7 mouse cellular contexts compared by ENCODE assay signal in the genomic region with DNA sequence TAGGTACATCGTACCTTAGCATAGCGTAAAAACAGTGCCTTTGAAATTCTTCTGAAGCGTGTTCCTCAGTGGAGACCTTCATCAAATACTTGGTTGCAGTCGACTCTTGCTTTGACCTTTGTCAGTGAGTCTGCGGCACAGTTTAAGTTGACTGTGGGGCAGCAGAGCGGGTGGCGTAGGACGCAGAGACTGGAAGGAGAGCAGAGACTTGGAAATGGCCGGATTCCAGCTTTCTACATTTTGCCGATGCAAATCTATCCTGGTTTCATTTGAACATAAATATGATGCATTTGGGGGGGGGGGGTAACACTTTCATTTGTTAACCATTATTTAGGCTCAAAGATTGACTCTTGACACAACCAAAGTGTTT. TPM values are rescaled to one million over a fixed set of nuclear protein-coding genes. Genes with fewer than 3 reads are reported as not detected.
DNase-seq lines count a peak whose midpoint lies in the region; ATAC-seq lines count a peak whose summit lies in the region.

No protein-coding gene starts in this region.

- no peaks in the 10 kb centered on the region for H3K9me3 ChIP-seq in embryonic facial prominence, embryonic 15.5 days (replicated peaks)
- no peaks in the 10 kb centered on the region for H3K9me3 ChIP-seq in hindbrain, embryonic 11.5 days (ENCODE audit: control insufficient read depth, low read length)
- H3K9me3 ChIP-seq in midbrain, embryonic 16.5 days (replicated peaks; ENCODE audit: control insufficient read depth, low read length, poor library complexity, severe bottlenecking) = peaks cover 5% of the 10 kb centered on the region; the same call in 1 of the 2 replicates

- H3K4me2 ChIP-seq in embryonic facial prominence, embryonic 15.5 days (replicated peaks) = peak overlapping the region; percentile 87
- peak overlapping the region; percentile 86 for H3K4me2 ChIP-seq in hindbrain, embryonic 11.5 days (replicated peaks; ENCODE audit: low read depth, low read length)
- peak overlapping the region; percentile 90 for H3K4me2 ChIP-seq in midbrain, embryonic 16.5 days (ENCODE audit: low read length)

- peaks cover 6% of the 10 kb centered on the region for H3K27me3 ChIP-seq in embryonic facial prominence, embryonic 15.5 days
- H3K27me3 ChIP-seq in hindbrain, embryonic 11.5 days (ENCODE audit: control insufficient read depth, insufficient read depth, low read length) = no peaks in the 10 kb centered on the region
- H3K27me3 ChIP-seq in midbrain, embryonic 16.5 days (ENCODE audit: control insufficient read depth, insufficient read depth, low read depth, low read length) = no peaks in the 10 kb centered on the region

- peaks cover 18% of the 10 kb centered on the region for H3K4me1 ChIP-seq in embryonic facial prominence, embryonic 15.5 days
- H3K4me1 ChIP-seq in hindbrain, embryonic 11.5 days (replicated peaks; ENCODE audit: control insufficient read depth, insufficient read depth, low read length) = no peaks in the 10 kb centered on the region; the same call in 1 of the 2 replicates
- peaks cover 20% of the 10 kb centered on the region for H3K4me1 ChIP-seq in midbrain, embryonic 16.5 days (ENCODE audit: control insufficient read depth, insufficient read depth, low read length)

- no peaks in the 10 kb centered on the region for H3K36me3 ChIP-seq in embryonic facial prominence, embryonic 15.5 days
- H3K36me3 ChIP-seq in hindbrain, embryonic 11.5 days (ENCODE audit: control insufficient read depth, insufficient read depth, low read length) = no peaks in the 10 kb centered on the region
- H3K36me3 ChIP-seq in midbrain, embryonic 16.5 days (ENCODE audit: control insufficient read depth, insufficient read depth, low read length) = no peaks in the 10 kb centered on the region

- no peak for ATAC-seq in embryonic facial prominence, embryonic 15.5 days (ENCODE audit: insufficient number of reproducible peaks, low FRiP score, low TSS enrichment, low read depth)
- no peak for ATAC-seq in hindbrain, embryonic 11.5 days (ENCODE audit: low FRiP score)
- peak; percentile 19 for ATAC-seq in midbrain, embryonic 16.5 days
- no peak for ATAC-seq in CD4-positive, CD25-positive, alpha-beta regulatory T cell, adult 4 months
- ATAC-seq in monocyte, adult 5-6 weeks (replicated peaks; ENCODE audit: insufficient number of reproducible peaks, low FRiP score, low TSS enrichment, poor library complexity, severe bottlenecking) = no peak

- intact Hi-C loops in left cerebral cortex, postnatal 25 days (cut with DNase I) = loop anchor here (2.0 to 5.0 kb wide), 4 partner anchors 41 to 259 kb away; partner anchors contain the start of gene Togaram2

- DNase-seq in left cerebral cortex, adult 18-20 months (ENCODE audit: low spot score in 2 of 2) = peak; percentile 23
- no peak for DNase-seq in left cerebral cortex, postnatal 25 days (ENCODE audit: low spot score in 2 of 2)
- DNase-seq in hindbrain, embryonic 11.5 days (ENCODE audit: low spot score) = no peak

- 10% methylated on average over 10 of the region's 10 CpGs for WGBS in embryonic facial prominence, embryonic 15.5 days
- 9% methylated on average over 10 of the region's 10 CpGs for WGBS in hindbrain, embryonic 11.5 days
- 3% methylated on average over 10 of the region's 10 CpGs for WGBS in midbrain, embryonic 16.5 days

- H3K27ac ChIP-seq in embryonic facial prominence, embryonic 15.5 days (replicated peaks) = no peak overlapping the region; the same call in 1 of the 2 replicates
- H3K27ac ChIP-seq in hindbrain, embryonic 11.5 days (ENCODE audit: low read depth, low read length) = no peak overlapping the region
- H3K27ac ChIP-seq in midbrain, embryonic 16.5 days (ENCODE audit: low read length) = peak overlapping the region; percentile 82

- H3K9ac ChIP-seq in embryonic facial prominence, embryonic 15.5 days = 0 out of 2 replicates have a peak overlapping the region, but pooled peaks have one; percentile 72
- peak overlapping the region; percentile 81 for H3K9ac ChIP-seq in hindbrain, embryonic 11.5 days (ENCODE audit: low read depth, low read length)
- peak overlapping the region; percentile 93 for H3K9ac ChIP-seq in midbrain, embryonic 16.5 days (ENCODE audit: low read depth, low read length)

- peak overlapping the region; percentile 76 for H3K4me3 ChIP-seq in embryonic facial prominence, embryonic 15.5 days (replicated peaks)
- H3K4me3 ChIP-seq in hindbrain, embryonic 11.5 days (ENCODE audit: low read depth, low read length) = peak overlapping the region; percentile 74
- peak overlapping the region; percentile 88 for H3K4me3 ChIP-seq in midbrain, embryonic 16.5 days (ENCODE audit: low read depth, low read length)

RNA-seq across cellular contexts. Expression of gene Clip4, which starts 15.1 kb away (rescaled TPM):
- 10 to 100 TPM; 72.8 to 82.4 TPM for total RNA-seq in left cerebral cortex, adult 18-20 months (2021)
- total RNA-seq in left cerebral cortex, postnatal 25 days (2021) = 10 to 100 TPM; 62.8 to 76.7 TPM
- 17.6 and 19.0 TPM in 2 replicates for polyA plus RNA-seq in embryonic facial prominence, embryonic 15.5 days (2015; fragmentation: Nextera tagmentation; extraction: Ambion mirVana)
- 5.6 and 6.3 TPM in 2 replicates for polyA plus RNA-seq in hindbrain, embryonic 11.5 days (2014; fragmentation: Nextera tagmentation; extraction: Ambion mirVana)
- polyA plus RNA-seq in midbrain, embryonic 16.5 days (2015; fragmentation: Nextera tagmentation; extraction: Ambion mirVana) = 13.1 and 14.7 TPM in 2 replicates
- not detected for polyA plus RNA-seq in CD4-positive, CD25-positive, alpha-beta regulatory T cell, adult 4 months (2017; shearing (Covaris generic))
- 3.0 to 6.8 TPM (median 5.3 TPM) in 3 replicates for total RNA-seq in monocyte, adult 5-6 weeks (2017)

RNA-seq across cellular contexts. Expression of gene Pcare, which starts 30.7 kb away (rescaled TPM):
- total RNA-seq in left cerebral cortex, adult 18-20 months (2021) = under 1 TPM; 0.44 to 0.45 TPM
- under 1 TPM; 0.27 to 0.28 TPM for total RNA-seq in left cerebral cortex, postnatal 25 days (2021)
- not detected in 2 replicates for polyA plus RNA-seq in embryonic facial prominence, embryonic 15.5 days (2015; fragmentation: Nextera tagmentation; extraction: Ambion mirVana)
- polyA plus RNA-seq in hindbrain, embryonic 11.5 days (2014; fragmentation: Nextera tagmentation; extraction: Ambion mirVana) = not detected in 2 replicates
- polyA plus RNA-seq in midbrain, embryonic 16.5 days (2015; fragmentation: Nextera tagmentation; extraction: Ambion mirVana) = not detected in 2 replicates
- not detected for polyA plus RNA-seq in CD4-positive, CD25-positive, alpha-beta regulatory T cell, adult 4 months (2017; shearing (Covaris generic))
- not detected in 3 replicates for total RNA-seq in monocyte, adult 5-6 weeks (2017)

Comparison
In these comparisons a context has a peak if more than half of its experiments do, and no peak if none do; other contexts are left out.
1. DNase-seq: peak in left cerebral cortex, adult 18-20 months (2 of 2); none in left cerebral cortex, postnatal 25 days (0 of 2) and hindbrain, embryonic 11.5 days (single experiment).
2. Peak in every context shown above with its lines, with median percentiles within 50 percentile points of each other: H3K4me2 ChIP-seq, H3K4me3 ChIP-seq and H3K9ac ChIP-seq.